Mouse (Mus musculus): Measurements from ENCODE around the gene Cfap46. TPM values are rescaled to one million over a fixed set of nuclear protein-coding genes. Genes with fewer than 3 reads are reported as not detected.

The Cfap46 gene
- polyA plus RNA-seq, 1 experiment from 2014 or later, result 2.9 TPM

DNA sequence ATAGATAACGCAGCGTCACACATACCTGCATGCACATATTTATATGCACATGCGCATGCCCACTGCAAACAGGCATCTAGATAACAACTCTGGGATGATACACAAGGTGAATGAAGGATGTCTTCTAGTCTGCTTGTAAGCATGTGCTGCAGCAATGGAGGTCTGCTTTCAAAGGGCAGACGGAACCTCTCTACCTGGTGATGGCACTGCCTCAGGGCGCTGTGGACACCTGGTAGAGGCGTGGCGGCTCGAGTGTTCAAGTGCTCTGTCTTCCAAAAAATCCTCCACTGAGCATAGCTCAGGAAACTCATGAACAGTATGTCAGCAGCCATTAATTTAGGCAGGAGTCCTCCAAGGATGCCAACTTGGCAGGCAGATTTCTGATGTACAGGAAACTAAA is 22.2 kb upstream of the Cfap46 start:
- 97% methylated on average over 8 of the region's 8 CpGs for WGBS

DNA sequence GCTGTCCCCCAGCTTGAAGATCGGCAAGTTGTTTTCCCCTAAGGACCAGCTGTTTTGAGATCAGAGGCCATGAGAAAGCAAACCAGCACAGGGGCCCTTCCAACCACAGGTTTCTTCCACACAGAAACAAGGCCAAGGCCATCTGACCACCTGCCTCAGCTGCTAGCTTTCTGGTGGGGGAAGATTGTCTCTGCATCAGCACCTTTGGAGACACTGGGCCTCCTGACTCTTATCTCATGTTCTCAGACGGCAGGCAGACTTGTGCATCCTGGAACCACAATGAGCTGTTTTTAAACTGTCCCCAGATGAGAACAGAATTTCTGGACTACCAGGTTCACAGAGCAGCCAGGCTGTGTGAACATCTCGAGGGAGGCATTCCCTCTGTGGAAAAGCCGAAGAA is 21.5 kb upstream of the Cfap46 start:
- no peak overlapping the region for H3K4me2 ChIP-seq (ENCODE audit: low read depth, low read length)
- WGBS, result 79% methylated on average over 4 of the region's 4 CpGs
- no peaks in the 10 kb centered on the region for H3K9me3 ChIP-seq (ENCODE audit: control insufficient read depth, low read length)
- H3K27me3 ChIP-seq (ENCODE audit: control insufficient read depth, insufficient read depth, low read length), result no peaks in the 10 kb centered on the region
- ATAC-seq (ENCODE audit: low read depth), result no peak
- no peak overlapping the region for H3K4me3 ChIP-seq (ENCODE audit: low read depth, low read length)
- H3K4me1 ChIP-seq (ENCODE audit: control insufficient read depth, insufficient read depth, low read length), result 0 out of 2 replicates have a peak, but pooled peaks cover 3% of the 10 kb centered on the region
- no peak overlapping the region for H3K27ac ChIP-seq (ENCODE audit: low read depth, low read length)
- H3K9ac ChIP-seq (replicated peaks; ENCODE audit: low read depth, low read length), result no peak overlapping the region
- H3K36me3 ChIP-seq (ENCODE audit: control insufficient read depth, insufficient read depth, low read length), result no peaks in the 10 kb centered on the region

More for the DNA sequence above, 22.2 kb upstream of the Cfap46 start:
- Histone ChIP-seq H3K36me3 (ENCODE audit: control insufficient read depth, insufficient read depth, low read length) (no peaks in the 10 kb centered on the region), H3K27me3 (ENCODE audit: control insufficient read depth, insufficient read depth, low read length) (no peaks in the 10 kb centered on the region), H3K9me3 (ENCODE audit: control insufficient read depth, low read length) (no peaks in the 10 kb centered on the region), H3K4me2 (ENCODE audit: low read depth, low read length) (no peak overlapping the region), H3K27ac (ENCODE audit: low read depth, low read length) (no peak overlapping the region), H3K4me3 (ENCODE audit: low read depth, low read length) (no peak overlapping the region), H3K4me1 (ENCODE audit: control insufficient read depth, insufficient read depth, low read length) (0 out of 2 replicates have a peak, but pooled peaks cover 3% of the 10 kb centered on the region), H3K9ac (replicated peaks; ENCODE audit: low read depth, low read length) (no peak overlapping the region)
- no peak for ATAC-seq (ENCODE audit: low read depth)

DNA sequence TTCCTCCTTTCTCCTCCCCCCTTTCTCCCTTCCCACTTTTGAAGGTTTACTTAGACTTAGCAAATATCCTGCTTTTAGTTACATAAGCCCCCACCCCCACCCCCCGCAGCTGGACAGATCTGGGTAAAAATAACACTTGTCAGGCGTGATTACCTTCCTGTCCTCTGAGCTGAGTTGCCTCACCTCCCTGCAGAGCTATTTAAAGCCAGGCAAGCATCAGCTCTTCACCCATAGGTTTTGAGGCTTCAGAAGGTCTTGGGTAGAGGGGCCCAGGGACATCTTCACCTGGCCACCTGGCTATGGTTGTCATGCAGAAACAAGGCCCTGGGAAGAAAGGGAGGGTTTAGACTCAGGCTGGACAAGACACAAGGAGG is 20.2 kb upstream of the Cfap46 start:
- Histone ChIP-seq H3K27ac (ENCODE audit: low read depth, low read length) (no peak overlapping the region), H3K9ac (replicated peaks; ENCODE audit: low read depth, low read length) (no peak overlapping the region), H3K4me2 (ENCODE audit: low read depth, low read length) (no peak overlapping the region), H3K27me3 (ENCODE audit: control insufficient read depth, insufficient read depth, low read length) (no peaks in the 10 kb centered on the region), H3K9me3 (ENCODE audit: control insufficient read depth, low read length) (no peaks in the 10 kb centered on the region), H3K36me3 (ENCODE audit: control insufficient read depth, insufficient read depth, low read length) (no peaks in the 10 kb centered on the region), H3K4me1 (ENCODE audit: control insufficient read depth, insufficient read depth, low read length) (0 out of 2 replicates have a peak, but pooled peaks cover 3% of the 10 kb centered on the region), H3K4me3 (ENCODE audit: low read depth, low read length) (no peak overlapping the region)
- 34% methylated on average over 2 of the region's 2 CpGs for WGBS
- 0 out of 2 replicates have a peak, but pooled peaks have one; percentile 14 for ATAC-seq (ENCODE audit: low read depth)

DNA sequence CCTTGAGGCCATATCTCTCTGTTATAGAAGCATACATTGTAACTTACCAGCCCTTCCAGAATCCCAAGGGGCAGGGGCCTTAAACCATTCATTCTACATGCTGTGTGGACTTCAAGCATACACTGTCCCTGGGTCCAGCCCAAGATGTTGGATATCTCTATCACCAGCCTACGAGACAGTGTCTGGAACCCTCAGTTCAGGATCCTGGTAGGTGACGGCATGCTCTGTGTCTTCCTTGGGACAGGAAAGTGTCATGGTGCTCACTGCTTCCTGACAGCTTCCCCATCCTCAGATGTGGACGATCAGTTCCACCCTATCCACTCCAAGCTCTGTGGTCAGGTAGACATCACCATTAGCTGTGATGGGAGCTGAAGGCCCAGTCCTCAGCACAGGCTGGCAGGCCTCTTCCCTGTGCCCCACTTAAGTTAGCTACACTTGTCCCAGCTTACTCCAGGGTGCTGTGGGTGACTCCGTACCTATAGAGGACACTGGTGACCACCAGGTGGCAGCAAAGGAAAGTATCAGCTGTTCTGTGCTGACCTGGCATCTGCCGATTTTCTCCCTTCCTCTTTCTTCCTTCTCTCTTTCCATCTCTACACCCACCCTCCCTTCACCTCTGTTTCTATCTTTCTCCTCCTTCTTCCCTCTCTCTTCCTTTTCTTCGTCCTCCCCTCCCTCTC is 19.7 kb upstream of the Cfap46 start:
- H3K27ac ChIP-seq (ENCODE audit: low read depth, low read length), result no peak overlapping the region
- no peaks in the 10 kb centered on the region for H3K36me3 ChIP-seq (ENCODE audit: control insufficient read depth, insufficient read depth, low read length)
- H3K4me1 ChIP-seq (ENCODE audit: control insufficient read depth, insufficient read depth, low read length), result 0 out of 2 replicates have a peak, but pooled peaks cover 3% of the 10 kb centered on the region
- H3K9ac ChIP-seq (replicated peaks; ENCODE audit: low read depth, low read length), result no peak overlapping the region
- peak; percentile 92 for ATAC-seq (ENCODE audit: low read depth)
- H3K4me3 ChIP-seq (ENCODE audit: low read depth, low read length), result no peak overlapping the region
- H3K27me3 ChIP-seq (ENCODE audit: control insufficient read depth, insufficient read depth, low read length), result no peaks in the 10 kb centered on the region
- 32% methylated on average over 6 of the region's 6 CpGs for WGBS
- no peaks in the 10 kb centered on the region for H3K9me3 ChIP-seq (ENCODE audit: control insufficient read depth, low read length)
- no peak overlapping the region for H3K4me2 ChIP-seq (ENCODE audit: low read depth, low read length)

DNA sequence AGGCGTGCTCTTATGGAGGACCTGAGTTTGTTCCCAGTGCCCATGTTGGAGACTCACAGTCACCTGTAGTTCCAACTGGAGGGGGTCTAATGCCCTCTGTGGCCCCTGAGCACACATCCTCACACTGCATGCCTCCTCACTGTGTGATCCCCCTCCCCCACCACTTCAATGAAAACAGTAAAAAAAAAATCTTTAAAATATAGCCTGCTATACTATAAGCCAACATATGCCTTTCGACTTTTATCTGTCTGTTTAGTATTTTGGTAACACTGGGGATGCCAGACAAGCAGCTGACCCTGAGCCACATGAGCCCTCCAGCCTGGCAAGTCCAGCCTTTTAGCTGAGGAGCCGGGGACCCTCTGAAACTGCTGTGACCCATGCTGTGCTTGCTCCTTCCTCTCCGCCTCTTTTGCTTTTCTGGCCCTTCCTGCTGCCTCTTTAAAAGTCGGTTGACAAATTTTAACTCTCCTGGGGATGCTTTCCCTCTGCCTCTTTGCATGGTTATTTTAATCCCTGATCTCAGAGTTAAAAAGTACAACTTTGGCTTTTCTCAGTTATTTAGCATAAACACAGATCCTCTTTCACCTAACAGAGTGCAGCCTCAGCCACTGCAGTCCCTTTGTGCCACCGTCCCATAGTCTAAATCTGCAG is 18.2 kb upstream of the Cfap46 start:
- H3K9ac ChIP-seq (replicated peaks; ENCODE audit: low read depth, low read length), result no peak overlapping the region
- H3K4me2 ChIP-seq (ENCODE audit: low read depth, low read length), result no peak overlapping the region
- no peaks in the 10 kb centered on the region for H3K36me3 ChIP-seq (ENCODE audit: control insufficient read depth, insufficient read depth, low read length)
- H3K4me3 ChIP-seq (ENCODE audit: low read depth, low read length), result no peak overlapping the region
- H3K9me3 ChIP-seq (ENCODE audit: control insufficient read depth, low read length), result no peaks in the 10 kb centered on the region
- 0 out of 2 replicates have a peak, but pooled peaks cover 1% of the 10 kb centered on the region for H3K4me1 ChIP-seq (ENCODE audit: control insufficient read depth, insufficient read depth, low read length)
- no peaks in the 10 kb centered on the region for H3K27me3 ChIP-seq (ENCODE audit: control insufficient read depth, insufficient read depth, low read length)
- 39% methylated on average over 6 of the region's 6 CpGs for WGBS
- ATAC-seq (ENCODE audit: low read depth), result no peak
- no peak overlapping the region for H3K27ac ChIP-seq (ENCODE audit: low read depth, low read length)

DNA sequence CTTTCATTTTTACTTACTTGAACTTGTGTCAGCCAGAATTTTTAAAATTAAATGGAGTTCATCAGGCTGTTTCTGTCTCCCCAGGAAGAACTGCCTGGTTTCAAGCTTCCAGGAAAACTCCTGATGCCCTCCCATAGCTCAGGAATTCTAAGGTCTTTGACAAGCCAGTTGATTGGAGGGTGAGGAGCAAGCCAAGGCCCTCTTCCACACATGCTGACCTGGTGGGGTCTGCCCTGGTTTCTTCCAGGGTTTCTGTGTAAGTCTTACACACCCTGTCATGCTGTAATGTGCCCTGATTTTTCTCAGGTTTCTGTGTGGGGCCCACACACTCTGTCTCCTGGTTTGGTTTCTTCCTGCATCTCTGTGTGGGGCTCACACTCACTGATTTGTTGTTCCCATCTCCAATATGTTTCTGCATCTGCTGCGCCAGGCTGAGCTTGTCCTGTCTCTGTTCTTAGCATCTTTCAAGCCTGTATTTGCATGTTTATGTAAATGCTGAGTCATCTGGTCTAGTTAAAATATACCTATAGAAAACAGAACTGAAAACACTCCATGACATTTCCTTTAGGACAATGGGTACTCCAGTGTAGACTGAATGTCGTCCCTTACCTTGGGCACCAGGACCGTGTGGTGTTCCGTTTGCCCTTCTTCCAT is 9.2 kb upstream of the Cfap46 start:
- no peaks in the 10 kb centered on the region for H3K4me1 ChIP-seq (ENCODE audit: control insufficient read depth, insufficient read depth, low read length)
- no peak overlapping the region for H3K27ac ChIP-seq (ENCODE audit: low read depth, low read length)
- 95% methylated on average over 4 of the region's 4 CpGs for WGBS
- H3K27me3 ChIP-seq (ENCODE audit: control insufficient read depth, insufficient read depth, low read length), result no peaks in the 10 kb centered on the region
- H3K36me3 ChIP-seq (ENCODE audit: control insufficient read depth, insufficient read depth, low read length), result no peaks in the 10 kb centered on the region
- no peak overlapping the region for H3K4me2 ChIP-seq (ENCODE audit: low read depth, low read length)
- ATAC-seq (ENCODE audit: low read depth), result no peak
- H3K4me3 ChIP-seq (ENCODE audit: low read depth, low read length), result no peak overlapping the region
- H3K9me3 ChIP-seq (ENCODE audit: control insufficient read depth, low read length), result no peaks in the 10 kb centered on the region
- no peak overlapping the region for H3K9ac ChIP-seq (replicated peaks; ENCODE audit: low read depth, low read length)

DNA sequence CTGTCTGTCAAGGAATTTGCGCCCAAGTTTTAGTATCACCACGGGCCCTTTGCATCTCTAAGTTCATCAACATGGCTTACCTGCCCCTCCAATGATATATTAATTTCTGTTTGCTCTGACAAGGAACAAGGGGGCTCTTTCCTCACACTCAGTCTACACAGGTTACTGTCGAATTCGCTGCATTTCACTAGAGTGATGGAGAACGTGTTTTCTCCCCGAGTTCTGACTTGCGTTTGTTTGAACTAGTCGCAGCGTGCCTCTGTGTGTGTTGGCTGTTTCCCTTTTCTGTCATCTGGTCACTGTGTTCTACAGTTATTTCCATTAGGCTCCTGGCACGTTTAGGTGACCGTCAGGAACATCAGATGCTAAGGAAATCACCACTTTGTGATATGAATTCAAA is 8.6 kb upstream of the Cfap46 start:
- H3K9ac ChIP-seq (replicated peaks; ENCODE audit: low read depth, low read length), result no peak overlapping the region
- H3K4me3 ChIP-seq (ENCODE audit: low read depth, low read length), result no peak overlapping the region
- H3K4me2 ChIP-seq (ENCODE audit: low read depth, low read length), result no peak overlapping the region
- no peaks in the 10 kb centered on the region for H3K4me1 ChIP-seq (ENCODE audit: control insufficient read depth, insufficient read depth, low read length)
- H3K9me3 ChIP-seq (ENCODE audit: control insufficient read depth, low read length), result no peaks in the 10 kb centered on the region
- no peak for ATAC-seq (ENCODE audit: low read depth)
- no peaks in the 10 kb centered on the region for H3K27me3 ChIP-seq (ENCODE audit: control insufficient read depth, insufficient read depth, low read length)
- WGBS, result 89% methylated on average over 11 of the region's 11 CpGs
- H3K27ac ChIP-seq (ENCODE audit: low read depth, low read length), result no peak overlapping the region
- no peaks in the 10 kb centered on the region for H3K36me3 ChIP-seq (ENCODE audit: control insufficient read depth, insufficient read depth, low read length)

DNA sequence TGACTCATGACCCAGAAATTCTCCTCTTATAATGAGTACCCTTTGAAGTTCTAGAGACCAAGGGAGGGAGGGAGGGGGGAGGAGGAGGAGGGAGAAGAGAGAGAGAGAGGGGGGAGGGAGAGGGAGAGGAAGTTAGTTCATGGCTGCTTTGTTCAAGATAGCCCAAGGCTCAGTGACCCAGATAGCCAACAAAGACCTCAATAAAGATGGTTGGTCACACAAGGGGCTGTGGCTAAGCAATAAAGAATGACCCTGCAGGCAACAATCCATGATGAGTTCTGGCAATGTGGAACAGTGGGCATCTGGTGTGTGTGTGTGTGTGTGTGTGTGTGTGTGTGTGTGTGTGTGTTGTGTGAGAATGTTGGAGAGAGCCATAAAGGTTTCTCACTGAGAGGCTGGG is 1.7 kb upstream of the Cfap46 start:
- H3K9ac ChIP-seq (replicated peaks; ENCODE audit: low read depth, low read length), result no peak overlapping the region
- no peak overlapping the region for H3K4me3 ChIP-seq (ENCODE audit: low read depth, low read length)
- no peak for ATAC-seq (ENCODE audit: low read depth)
- no peak overlapping the region for H3K27ac ChIP-seq (ENCODE audit: low read depth, low read length)
- H3K9me3 ChIP-seq (ENCODE audit: control insufficient read depth, low read length), result no peaks in the 10 kb centered on the region
- peaks cover 5% of the 10 kb centered on the region; the same call in 1 of the 2 replicates for H3K4me1 ChIP-seq (ENCODE audit: control insufficient read depth, insufficient read depth, low read length)
- no peaks in the 10 kb centered on the region for H3K27me3 ChIP-seq (ENCODE audit: control insufficient read depth, insufficient read depth, low read length)
- H3K36me3 ChIP-seq (ENCODE audit: control insufficient read depth, insufficient read depth, low read length), result no peaks in the 10 kb centered on the region
- no peak overlapping the region for H3K4me2 ChIP-seq (ENCODE audit: low read depth, low read length)

DNA sequence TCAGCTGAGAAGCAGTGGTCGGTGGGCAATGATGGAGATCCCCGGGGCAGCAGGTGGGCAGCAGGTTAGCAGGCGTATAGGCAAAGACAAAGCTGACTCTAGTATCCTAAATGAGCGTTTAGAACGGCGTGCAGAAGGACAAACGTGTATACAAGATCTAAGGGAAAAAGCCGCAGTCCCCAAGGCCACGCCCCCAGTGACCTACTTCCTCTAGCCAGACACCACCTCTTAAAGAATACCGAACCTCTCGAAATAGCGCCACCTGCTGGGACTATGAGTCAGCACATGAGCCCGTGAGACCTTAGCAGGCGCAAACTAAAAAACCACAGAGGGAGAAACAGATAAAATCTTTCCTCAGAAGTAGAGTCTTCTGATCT is 924 bp upstream of the Cfap46 start:
- peak overlapping the region; percentile 51 for H3K9ac ChIP-seq (replicated peaks; ENCODE audit: low read depth, low read length)
- WGBS, result 1% methylated on average over 14 of the region's 14 CpGs
- H3K36me3 ChIP-seq (ENCODE audit: control insufficient read depth, insufficient read depth, low read length), result no peaks in the 10 kb centered on the region
- H3K4me3 ChIP-seq (ENCODE audit: low read depth, low read length), result peak overlapping the region; percentile 42
- no peaks in the 10 kb centered on the region for H3K27me3 ChIP-seq (ENCODE audit: control insufficient read depth, insufficient read depth, low read length)
- peak; percentile 90 for ATAC-seq (ENCODE audit: low read depth)
- H3K4me1 ChIP-seq (ENCODE audit: control insufficient read depth, insufficient read depth, low read length), result peaks cover 5% of the 10 kb centered on the region; the same call in 1 of the 2 replicates
- H3K4me2 ChIP-seq (ENCODE audit: low read depth, low read length), result peak overlapping the region; percentile 94
- no peaks in the 10 kb centered on the region for H3K9me3 ChIP-seq (ENCODE audit: control insufficient read depth, low read length)
- peak overlapping the region; percentile 56 for H3K27ac ChIP-seq (ENCODE audit: low read depth, low read length)
